Mouse (Mus musculus) thymus, postnatal 4 days (tissue): ENCODE measurements around the gene Tubg1.
"Not testable (repeated sequence)": the region's sequence is repeated elsewhere in the genome, so short reads cannot be mapped to it uniquely, and the experiment has no call there.

Source experiments
- DNase-seq: peaks from one replicate; pipeline ENCODE4 v3.0.0; 2021

The Tubg1 gene

DNA sequence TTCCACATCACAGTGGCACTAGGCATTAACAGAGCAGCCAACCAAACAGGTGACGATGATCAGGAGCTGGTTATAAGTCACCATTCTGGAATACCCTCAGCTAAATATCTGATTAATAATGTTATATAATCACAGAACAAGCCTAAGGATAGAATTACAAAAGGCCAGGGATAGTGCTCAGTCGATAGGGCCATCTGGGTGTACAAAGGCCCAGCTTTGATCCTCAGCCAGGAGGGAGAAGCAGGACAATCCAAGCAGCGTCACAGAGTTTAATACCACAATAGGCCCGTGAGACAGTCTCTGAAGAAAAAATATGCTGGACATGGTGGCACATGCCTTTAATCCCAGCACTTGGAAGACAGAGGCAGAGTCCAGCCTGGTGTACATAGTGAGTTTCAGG, 10.4 kb upstream of the Tubg1 start:
- no peak for DNase-seq

DNA sequence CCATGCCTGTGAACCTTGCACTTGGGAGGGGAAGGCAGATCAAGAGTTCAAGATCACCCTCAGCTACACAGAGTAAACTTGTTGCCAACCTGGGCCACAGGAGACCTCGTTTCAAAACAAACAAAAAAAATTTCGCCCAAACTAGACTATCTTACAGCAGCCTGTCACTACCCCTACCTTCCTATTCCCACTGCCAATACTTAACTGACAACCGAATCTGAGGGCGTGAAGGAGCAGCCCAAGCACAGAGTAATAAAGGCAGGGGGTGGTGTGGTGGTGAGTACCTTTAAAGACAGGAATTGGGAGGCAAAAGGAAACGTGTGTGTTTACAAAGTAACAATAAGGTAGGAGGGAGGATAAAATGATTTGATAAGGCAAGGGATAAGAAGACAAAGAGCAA, 9.0 kb upstream of the Tubg1 start:
- no peak for DNase-seq

DNA sequence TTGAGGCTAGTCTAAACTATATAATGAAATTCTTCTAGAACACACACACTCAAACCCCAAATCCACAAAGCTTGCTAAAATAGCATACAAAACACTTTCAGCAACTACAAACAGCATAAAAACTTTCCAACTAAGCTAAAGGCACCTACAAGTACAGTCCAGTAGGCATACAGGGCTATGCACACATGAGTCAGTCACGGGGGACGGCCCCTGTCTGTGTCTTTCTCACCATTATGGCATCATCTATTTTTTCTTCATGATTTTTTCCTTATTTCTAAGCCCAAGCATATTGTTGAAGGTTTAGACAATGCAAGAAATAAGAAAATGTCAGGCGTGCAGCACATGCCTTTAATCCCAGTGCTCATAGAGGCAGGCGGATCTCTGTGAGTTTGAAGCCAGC, 8.6 kb upstream of the Tubg1 start:
- no peak for DNase-seq

DNA sequence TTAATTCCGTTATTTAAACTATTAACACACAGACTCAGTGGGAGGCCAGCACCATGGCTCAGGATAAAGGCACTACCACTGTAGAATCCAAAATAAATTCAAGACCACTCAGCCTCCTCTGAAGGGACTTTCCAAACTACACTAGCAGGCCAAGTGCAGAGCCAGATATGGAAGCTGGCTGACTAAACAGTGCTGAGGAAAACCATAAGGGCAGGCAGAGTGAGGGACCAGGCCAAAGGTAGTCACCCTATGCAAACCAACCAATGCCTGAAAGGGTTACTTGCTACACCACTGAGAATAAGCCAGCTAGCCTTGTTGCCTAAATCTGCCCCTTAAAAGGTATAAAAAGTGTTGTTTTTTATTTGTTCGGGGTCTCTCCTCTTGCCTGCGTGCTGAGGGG, 7.6 kb upstream of the Tubg1 start:
- DNase-seq = no peak

DNA sequence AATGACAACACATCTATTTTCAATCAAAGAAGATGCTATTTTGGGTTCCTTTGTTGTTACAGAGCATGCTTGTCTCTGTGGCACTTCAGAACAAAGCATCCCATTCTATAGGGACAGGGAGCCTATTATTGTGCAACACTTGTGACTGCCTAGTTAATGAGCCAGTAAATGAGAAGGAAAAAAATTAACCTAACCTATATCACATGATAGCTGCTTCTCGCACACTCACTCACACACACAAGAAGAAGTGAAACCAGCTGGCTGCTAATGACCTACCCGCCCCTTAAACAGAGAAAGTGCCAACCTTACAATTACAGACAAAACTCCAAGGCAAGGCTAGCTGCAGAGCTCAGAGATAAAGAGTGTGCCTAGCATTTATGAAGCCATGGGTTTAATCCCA, 4.2 kb upstream of the Tubg1 start:
- DNase-seq = no peak

DNA sequence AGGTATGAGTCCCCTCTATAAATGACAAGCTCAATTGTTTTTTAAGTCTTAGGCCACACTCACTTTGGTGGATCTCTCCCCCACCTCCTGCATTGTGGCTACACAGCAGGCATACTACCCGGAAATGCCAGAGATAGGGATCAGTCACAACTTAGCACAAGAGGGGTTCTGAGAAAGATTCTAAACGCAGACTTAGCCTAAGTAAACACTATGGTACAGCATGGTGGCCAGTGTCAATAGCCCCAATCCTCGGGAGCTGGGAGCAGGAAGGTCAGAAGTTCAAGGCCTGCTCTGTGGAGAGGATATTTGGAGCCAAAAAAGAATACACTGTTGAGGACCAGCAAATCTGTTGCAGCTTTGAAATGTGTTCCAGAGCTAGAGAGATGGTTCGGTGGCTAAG, 1.6 kb upstream of the Tubg1 start:
- no peak for DNase-seq

DNA sequence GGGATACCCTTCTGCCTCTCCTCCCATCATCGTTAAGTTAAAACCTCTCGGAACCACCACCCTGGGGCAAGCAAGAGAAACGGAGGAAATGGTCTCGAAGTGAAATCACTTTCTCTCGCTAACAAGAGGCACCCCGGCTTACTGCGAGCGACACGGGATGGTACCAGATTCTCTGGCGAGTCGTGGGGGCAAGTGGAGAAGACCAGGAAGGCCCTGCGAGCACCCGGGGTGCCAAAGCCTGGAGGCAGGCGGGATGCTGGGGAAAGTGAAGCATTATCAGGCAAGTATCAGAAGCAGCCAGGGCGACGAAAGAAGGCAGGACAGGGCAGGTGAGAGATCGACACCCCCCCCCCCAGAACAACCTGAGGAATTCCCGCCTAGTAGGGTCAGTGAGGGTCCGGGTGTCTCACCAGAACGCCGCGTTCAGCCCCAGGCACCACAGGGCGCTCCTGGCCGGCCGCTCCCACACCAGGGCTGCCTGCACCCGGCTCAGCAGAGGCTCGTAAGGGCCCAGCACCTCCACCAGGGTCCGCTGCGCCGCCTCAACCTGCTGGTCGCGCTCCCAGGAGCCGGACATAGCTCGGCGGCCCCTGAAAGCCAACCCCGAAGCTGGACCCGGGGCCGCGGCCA, 492 bp upstream of the Tubg1 start:
- DNase-seq = peak; percentile 48

DNA sequence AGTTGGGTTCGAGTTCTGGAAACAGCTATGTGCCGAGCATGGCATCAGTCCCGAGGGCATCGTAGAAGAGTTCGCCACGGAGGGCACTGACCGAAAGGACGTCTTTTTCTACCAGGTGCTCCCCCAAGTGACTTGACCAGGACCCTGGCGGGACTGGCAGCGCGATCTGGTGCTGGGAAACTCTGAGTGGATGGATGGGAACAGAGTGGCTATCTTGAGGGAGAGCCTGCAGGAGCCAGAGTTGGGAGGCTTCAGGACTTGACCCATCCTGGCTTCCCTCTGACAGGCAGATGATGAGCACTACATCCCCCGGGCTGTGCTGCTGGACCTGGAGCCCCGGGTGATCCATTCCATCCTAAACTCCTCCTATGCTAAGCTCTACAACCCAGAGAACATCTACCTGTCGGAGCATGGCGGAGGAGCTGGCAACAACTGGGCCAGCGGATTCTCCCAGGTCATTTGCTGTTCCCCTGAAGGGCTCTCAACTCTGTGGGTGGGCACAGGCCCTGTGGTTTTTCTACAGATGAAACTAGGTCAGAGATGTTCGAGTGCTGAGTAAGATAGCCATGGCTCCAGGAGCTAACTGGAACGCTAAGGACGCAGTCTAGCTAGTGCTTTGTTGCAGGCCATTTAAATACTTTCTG, 929 bp downstream of the Tubg1 start:
- peak; percentile 34 for DNase-seq

DNA sequence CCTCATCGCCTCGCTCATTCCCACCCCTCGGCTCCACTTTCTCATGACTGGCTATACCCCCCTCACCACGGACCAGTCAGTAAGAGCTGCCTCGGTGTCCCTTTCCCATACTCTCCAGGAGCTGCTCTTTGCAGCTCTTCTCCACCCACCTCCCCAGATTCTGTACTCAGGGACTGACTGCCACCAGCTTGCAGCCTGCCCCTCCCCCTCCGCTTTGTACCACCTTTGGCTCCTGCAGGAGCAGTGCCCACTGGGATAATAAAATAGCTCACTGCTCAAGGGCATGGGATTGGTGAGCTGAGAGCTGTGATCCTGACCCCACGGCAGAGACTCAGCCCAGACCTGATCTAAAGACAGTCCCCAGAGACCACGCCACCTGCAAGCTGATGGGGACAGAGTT, 4.8 kb downstream of the Tubg1 start:
- DNase-seq = not testable (repeated sequence)

DNA sequence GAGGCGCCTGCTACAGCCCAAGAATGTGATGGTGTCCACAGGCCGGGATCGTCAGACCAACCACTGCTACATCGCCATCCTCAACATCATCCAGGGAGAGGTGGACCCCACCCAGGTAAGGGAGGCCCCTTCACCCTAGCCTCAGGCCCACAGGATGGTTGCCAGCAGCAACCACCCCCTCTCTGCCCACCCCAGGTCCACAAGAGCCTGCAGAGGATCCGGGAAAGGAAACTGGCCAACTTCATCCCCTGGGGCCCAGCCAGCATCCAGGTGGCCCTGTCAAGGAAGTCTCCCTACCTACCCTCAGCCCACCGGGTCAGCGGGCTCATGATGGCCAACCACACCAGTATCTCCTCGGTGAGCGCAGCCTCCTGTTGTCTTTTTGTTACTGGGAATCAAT, 5.3 kb downstream of the Tubg1 start:
- not testable (repeated sequence) for DNase-seq

DNA sequence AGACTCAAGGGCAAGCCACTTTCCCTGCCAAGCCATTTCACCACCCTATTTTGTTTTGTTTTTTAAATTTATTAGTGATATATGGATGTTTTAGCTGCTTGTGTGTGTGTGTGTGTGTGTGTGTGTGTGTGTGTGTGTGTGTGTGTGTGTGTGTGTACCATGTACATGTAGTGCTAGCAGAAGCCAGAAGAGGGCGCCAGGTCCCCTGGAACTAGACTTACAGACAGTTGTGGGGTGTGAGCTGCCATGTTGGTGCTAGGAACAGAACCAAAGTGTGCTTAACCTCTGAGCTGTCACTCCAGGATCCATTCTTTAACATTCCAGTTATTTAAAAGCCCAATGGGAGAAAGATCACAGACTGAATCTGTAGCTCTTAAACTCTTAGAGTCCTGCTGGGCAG, 7.3 kb downstream of the Tubg1 start:
- DNase-seq = peak; percentile 54

DNA sequence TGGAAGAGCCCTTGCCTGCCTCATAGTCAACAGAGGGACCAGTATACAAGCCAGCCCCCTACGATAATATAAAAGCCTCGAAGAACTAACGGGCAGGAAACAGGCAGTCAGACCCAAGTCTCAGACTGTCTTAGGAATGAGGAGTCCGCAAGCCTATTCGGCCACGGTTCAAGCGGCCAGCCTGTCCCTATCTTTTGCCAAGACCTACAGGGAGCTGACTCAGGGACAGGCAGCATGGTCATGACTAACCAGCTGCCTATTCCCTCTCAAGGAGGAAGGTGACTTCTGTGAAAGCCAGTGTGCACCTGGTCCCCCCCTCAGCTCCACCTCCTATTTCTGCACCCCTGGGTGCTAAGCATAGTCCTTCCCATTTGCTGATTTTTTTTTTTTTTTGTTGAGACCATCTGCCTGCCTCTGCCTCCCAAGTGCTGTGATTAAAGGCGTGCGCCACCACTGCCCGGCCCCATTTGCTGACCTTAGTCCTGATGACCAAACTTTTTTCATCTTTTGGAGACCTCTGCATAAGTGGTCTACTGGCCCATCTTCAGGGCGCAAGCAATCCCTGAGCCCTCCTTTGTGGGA, 9.3 kb downstream of the Tubg1 start:
- no peak for DNase-seq

DNA sequence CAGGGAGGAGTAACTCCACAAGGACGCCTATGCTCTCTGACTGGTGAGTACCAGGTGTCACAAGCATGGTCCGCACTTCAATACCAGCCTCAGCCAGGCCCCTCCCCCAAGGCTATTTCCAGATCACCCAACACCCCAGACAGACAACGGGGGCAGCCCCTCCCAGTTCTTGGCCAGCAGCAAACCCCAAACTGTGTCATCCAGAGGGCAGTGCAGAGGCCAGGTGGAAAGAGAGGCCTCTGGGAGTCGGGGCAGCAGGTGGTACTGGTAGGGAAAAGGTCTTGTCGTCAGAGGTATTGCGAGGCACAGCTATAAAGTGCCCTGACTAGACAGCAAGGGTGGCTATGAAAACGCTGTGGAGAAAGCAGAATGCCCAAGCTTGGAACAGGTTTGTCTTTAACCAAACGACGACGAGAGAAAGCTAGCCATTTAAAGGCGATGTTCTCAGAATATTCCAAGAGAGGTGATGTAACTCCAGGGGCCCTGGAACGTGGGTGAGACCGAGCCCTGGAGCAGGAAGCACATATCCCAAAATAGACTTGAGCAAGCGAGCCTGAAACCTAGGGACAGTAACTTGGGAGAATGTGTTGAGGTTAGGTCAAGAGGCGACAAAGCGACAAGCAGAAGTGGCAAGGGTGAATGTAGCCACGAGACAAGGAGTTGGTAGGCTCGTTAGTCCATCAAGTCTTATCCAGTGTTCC, 10.5 kb downstream of the Tubg1 start:
- DNase-seq = no peak

DNA sequence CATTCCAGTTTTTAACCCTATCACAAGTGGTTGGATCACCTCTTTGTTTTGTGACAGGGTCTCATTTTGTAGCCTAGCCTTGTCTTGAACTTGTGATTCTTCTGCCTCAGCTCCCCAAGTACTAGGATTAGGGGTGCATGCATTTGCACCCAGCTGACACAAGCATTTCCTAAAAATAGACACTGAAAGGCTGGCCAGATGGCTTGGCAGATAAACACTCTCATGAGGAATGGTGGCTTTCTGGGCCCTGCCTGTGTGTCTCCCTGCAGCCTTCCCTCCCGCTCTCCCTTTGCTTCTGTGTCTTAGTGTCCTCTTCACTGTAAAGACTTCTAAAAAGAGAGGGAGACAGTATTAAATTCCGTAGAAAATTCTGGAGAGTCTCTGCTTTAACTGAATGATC, 11.4 kb downstream of the Tubg1 start:
- DNase-seq = no peak

DNA sequence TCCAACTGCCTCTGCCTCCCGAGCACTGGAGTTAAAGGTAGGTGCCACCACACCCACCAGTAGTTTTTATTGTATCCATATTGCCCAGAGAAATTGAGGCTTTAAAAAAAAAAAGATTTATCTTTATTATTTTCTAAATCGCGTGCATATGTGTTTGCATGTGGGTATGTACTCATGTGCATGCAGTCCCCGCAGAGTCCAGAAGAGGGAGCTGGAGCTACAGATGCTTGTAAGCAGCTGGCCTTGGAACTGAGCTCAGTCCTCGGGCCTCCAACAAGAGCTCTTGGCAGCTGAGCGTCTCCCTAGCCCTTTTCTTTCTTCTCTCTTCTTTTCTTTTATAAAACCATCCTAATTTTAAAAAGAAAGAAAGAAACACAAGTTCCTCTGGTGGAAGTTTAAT, 12.0 kb downstream of the Tubg1 start:
- DNase-seq = peak; percentile 61

DNA sequence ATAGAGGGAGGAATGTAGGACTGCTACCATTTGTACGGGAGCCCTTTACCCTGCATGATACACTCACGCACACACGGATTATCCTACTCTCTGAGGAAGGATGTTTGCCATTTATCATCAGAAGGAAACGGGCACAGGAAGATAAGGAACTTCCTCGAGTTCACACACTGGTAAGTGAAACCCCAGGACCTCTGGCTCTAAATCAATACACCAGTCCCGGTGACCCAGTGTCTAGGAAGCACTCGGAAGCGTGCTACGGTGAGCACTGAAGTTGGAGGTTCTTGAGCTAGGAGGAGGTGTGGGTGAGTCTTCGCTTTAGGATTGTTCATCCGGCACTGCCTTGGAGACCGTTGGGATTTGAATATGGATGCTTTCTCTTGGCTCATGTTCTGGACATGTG, 13.3 kb downstream of the Tubg1 start:
- no peak for DNase-seq

DNA sequence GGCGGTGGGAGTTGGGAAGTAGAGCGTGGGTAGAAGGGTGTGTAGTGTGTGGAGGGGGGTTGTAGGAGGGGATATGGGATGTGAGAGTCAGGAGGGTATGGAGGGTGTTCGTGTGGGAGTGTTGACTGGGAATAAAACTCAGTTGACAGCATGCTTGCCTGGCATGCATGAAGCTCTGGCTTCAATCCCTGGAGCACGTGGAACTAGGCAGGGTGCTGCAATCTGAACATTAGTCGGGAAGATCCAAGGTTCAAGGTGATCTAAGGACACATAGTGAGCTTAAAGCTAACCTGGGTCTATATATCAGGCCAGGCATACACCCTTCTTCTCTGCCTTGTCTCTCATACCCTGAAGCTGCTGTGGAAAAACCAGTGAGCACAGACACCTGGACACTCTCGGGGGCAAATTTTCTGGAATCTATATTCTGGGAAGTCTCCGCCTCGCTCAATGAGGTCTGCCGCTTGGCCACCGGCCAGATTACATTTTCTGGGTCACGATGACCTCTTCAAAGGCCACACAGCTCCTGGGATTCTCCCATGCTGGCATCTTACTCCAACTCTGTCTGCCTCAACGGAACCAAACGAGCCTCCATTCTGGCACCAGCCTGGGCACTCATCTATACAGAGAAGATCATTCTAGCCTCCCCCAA, 14.6 kb downstream of the Tubg1 start:
- no peak for DNase-seq

DNA sequence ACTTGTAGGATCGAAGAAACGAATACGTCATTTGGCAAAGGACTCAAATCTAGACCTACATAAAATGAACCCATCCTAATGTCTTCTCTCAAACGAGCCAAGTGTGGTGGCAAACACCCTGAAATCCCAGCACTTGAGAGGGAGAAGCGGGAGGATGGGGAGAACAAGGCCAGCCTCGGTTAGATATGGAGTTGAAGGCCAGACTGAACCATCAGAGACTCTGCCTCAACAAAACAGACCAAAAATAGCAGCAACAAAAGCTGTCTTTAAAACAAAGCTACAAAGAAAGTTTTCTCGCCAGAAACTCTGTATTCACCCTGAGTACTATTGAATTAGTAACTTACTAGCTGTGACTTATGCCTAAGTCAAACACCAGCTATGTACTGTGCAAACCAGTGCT, 17.3 kb downstream of the Tubg1 start:
- DNase-seq = no peak

DNA sequence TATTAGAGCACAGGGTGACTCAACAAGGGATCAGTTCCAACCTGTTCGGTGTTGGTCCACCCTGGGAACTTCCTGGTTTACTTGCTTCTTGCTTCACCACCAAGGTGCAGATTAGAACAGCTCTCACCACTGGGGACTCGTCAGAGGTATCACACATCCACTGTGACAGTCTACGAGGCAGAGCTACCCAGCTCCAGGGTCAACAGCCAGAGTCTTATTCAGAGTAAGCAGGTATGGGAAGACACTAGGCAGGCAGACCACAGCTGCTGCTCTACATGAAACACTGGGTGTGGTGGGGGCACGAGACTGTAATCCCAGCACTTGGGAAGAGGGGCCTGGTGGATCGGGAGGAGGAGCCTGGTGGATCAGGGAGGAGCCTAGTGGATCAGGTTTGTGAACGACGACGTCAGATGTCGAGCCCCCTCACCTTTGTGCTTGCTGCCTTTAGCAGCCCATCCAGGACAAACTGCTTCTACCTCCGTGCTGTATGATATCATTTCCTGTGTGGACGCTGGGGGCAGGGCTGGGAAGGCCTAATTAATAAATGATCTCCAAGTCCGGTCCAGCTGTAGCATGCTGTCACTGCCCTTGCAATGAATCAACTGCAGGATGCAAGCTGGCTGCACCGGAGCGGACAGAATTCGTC, 18.9 kb downstream of the Tubg1 start:
- no peak for DNase-seq

DNA sequence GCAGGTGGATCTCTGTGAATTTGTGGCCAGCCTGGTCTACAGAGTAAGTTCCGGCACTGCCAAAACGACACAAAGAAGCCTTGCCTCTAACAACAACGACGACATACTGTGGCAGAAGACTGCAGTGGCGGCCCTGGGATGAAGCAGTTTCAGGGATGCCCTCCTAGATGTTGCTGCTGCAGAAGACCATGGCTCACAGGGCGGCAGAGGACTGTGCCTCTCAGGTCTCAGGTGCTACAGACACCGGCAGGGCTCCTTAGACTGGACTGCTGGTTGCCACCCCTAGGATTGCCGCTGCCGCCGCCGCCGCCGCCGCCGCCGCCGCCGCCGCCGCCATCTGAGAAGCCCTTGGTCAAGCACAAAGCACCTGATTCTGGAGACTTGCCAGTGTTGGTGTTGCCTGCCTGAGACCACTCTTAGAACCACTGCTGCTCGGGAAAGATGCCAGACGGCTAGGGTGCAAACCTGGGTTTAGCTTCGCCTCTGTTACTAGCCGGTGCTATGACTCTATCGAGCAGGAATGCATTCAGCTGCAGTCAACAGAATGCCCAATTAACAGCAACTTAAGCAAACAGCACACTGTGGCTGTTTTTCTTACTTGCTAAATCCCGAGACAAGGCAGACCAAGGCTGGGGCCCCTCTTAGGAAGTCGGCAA, 20.6 kb downstream of the Tubg1 start:
- DNase-seq = no peak

DNA sequence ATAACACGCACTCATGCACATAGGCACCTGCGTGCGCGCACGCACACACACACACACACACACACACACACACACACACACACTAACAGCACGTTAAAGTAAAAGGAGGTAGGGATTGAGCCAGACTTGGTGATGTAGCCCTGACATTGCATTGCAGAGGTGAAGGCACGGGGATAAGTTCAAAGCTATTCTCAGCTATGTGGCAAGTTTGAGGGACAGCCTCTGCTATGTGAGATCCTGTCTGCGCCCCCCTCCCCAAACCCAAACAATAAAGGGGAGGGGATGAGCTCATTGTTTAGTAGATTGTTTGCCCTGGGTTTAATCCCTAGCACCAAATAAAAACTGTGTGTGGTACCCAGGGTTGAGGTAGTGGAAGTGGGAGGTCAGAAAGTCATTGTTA, 21.4 kb downstream of the Tubg1 start:
- no peak for DNase-seq

DNA sequence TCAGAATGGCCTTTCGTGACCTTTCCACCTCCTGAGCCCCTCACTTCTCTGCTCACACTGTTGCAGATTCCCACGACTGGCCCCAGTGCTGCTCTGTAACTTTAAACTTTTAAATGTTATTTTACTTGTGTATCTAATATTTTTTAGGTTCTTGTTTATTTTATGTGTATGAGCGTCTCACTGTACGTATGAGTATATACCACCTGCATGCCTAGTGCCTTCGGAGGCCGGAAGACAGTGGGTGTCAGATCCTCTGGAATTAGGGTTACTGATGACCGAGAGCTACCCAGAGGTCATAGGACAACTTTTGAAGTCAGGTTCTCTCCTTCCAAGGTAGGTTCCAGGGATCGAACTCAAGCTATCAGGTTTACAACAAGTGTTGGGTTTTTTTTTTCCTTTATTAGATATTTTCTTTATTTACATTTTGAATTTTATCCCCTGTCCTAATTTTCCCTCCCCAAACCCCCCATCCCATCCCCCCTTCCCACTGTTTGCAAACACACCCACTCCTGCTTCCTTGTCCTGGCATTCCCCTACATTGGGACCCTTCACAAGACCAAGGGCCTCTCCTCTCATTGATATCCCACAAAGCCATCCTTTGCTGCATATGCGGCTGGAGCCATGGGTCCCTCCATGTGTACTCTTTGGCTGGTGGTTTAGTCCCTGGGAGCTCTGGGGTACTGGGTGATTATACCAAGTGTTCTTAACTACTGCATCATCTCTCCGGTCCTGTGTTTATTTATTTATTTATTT, 22.7 kb downstream of the Tubg1 start:
- no peak for DNase-seq
